Mouse (Mus musculus) cerebellum, postnatal 10 days (tissue): ENCODE results near the gene Vmn2r71.

Experiments
- DNase-seq, 2 experiments: peaks; one replicate each; pipeline ENCODE4 v3.0.0; 2021; ENCODE audit warnings: mixed read lengths in 2 of 2

The Vmn2r71 gene

DNA sequence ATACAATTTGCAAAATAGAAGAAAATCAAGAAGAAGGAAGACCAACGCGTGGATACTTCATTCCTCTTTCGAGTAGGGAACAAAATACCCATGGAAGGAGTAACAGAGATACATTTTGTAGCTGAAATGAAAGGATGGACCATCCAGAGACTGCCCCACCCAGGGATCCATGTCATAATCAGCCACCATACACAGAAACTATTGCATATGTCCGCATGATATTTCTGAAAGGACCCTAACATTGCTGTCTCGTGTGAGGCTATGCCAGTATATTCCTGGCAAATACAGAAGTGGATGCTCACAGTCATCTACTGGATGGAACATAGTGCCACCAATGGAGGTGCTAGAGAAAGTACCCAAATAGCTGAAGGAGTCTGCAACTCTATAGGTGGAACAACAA lies at the start of gene Vmn2r71:
Vmn2r71 (plus strand) TSS at position 301 of the 400 bp plus-strand sequence.
- no peak for DNase-seq

DNA sequence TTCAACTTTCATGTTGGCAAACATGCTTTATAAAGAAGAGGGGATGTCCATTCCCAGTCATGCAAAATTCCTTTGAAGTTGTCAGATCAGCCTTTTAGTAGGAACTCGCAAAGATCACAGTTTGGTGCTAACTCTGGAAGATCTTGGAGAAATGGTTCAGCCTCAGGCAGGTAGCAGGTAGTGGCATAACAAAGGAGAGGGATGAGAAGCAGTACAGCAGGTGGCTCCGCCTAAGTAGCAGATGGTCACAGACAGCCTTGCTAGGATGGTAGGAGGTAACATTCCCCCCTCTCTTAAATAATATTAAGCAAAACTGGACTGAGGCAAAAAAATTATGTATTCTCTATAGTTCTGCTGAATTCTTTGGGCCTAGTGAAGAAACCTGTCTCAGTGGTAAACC lies 20.8 kb upstream of the Vmn2r71 start:
- no peak for DNase-seq

DNA sequence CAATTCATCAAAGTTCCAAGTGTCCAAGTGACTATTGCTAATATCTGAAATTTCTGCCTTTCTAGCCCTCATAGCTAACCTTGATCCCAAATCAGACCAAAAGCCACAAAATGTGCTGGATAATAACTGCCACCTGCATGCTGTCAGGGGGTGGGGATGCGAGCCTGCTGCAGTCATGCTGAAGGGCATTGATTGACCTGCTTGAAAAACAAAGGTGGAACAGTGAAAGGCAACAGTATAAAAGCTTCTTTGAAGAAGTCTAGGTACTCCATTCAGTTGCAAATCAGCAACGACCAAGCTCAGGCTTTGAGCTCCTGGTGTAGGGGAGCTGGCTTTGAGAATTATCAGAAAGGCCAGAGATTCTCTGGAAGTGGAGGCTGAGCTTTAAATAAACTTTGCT lies 19.8 kb upstream of the Vmn2r71 start:
- no peak for DNase-seq

DNA sequence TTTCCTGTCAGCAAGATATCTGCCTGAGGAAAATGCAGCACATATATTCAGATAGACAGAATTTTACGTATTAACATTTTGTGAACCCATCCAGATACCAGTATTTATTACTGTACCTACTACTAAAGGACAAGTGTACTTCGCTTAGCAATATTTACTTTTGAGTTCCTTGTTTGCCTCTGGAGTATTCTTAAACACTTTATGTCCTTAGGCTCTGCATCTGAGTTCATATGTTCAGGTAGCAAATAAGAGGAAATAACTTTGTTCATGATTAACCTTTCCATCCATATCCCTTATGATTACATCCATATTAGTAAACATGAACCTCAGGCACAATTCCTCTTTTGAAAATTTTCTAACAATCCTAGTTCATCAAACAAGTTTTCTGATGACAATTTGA lies 6.2 kb downstream of the Vmn2r71 start, which contains the start of gene Vmn2r70:
Vmn2r70 (minus strand) TSS at position 101 of the 400 bp plus-strand sequence.
- no peak for DNase-seq
